Mouse (Mus musculus) testis, adult 2 months (tissue): Measurements from ENCODE around the gene Nop9. TPM values are rescaled to one million over a fixed set of nuclear protein-coding genes. Genes with fewer than 3 reads are reported as not detected.

Source experiments
- H3K27ac ChIP-seq: fragments of 200-500 bp; 2 replicates; pipeline ENCODE4 v1.5.1; 2012; ENCODE audit warnings: low read depth, low read length; ENCODE audit not compliant: control insufficient read depth, insufficient read depth
- H3K27me3 ChIP-seq: fragments of 200-500 bp; 2 replicates; pipeline ENCODE4 v1.6.1; 2012; ENCODE audit warnings: mild to moderate bottlenecking, low read length, moderate library complexity; ENCODE audit not compliant: control insufficient read depth, insufficient read depth
- H3K36me3 ChIP-seq: fragments of 200-500 bp; 2 replicates; pipeline ENCODE4 v1.6.1; 2012; ENCODE audit warnings: mild to moderate bottlenecking, low read length; ENCODE audit not compliant: control insufficient read depth, insufficient read depth
- H3K4me1 ChIP-seq: fragments of 200-500 bp; 2 replicates; pipeline ENCODE4 v1.6.1; 2012; ENCODE audit warnings: low read length; ENCODE audit not compliant: control insufficient read depth, insufficient read depth
- H3K4me3 ChIP-seq: fragments of 200-500 bp; 2 replicates; pipeline ENCODE4 v1.5.1; 2012; ENCODE audit warnings: low read depth, mild to moderate bottlenecking, low read length, moderate library complexity, mixed read lengths; ENCODE audit not compliant: control insufficient read depth
- CTCF ChIP-seq: fragments of 200-500 bp; IDR thresholded peaks from 2 replicates; pipeline ENCODE4 v1.5.1; 2012; ENCODE audit warnings: low read depth, mild to moderate bottlenecking, inconsistent platforms, low read length, moderate library complexity; ENCODE audit not compliant: control insufficient read depth, insufficient read depth, insufficient replicate concordance
- POLR2A ChIP-seq: fragments of 200-500 bp; IDR thresholded peaks from 2 replicates; pipeline ENCODE4 v1.6.1; 2012; ENCODE audit warnings: low read depth, mild to moderate bottlenecking, inconsistent platforms, low read length, moderate library complexity; ENCODE audit not compliant: control insufficient read depth
- polyA plus RNA-seq: library from polyadenylated mRNA; depleted of rRNA; stranded (reverse); fragments of >200 nt; gene quantifications from 2 replicates; pipeline ENCODE4 v1.2.3, GENCODE M21; 2012

Gene Nop9
- polyA plus RNA-seq, 1 experiment, result 144 TPM

- no peak overlapping the region for H3K27ac ChIP-seq
- H3K27me3 ChIP-seq, result no peaks in the 10 kb centered on the region
- no peak overlapping the region for H3K4me3 ChIP-seq
- H3K4me1 ChIP-seq, result peaks cover 8% of the 10 kb centered on the region
- TF ChIP-seq POLR2A (no peak), CTCF (no peak)
- no peaks in the 10 kb centered on the region for H3K36me3 ChIP-seq
These were observed 17.7 kb downstream of the Nop9 start for GRCm38 (mm10) chr14:55763166-55763565.

- Histone ChIP-seq H3K4me3 (no peak within 1 kb of the TSS), H3K36me3 (no peaks in the 10 kb centered on the region), H3K27me3 (no peaks in the 10 kb centered on the region), H3K4me1 (peaks cover 10% of the 10 kb centered on the region), H3K27ac (no peak within 1 kb of the TSS)
- no peak for TF ChIP-seq POLR2A
- no peak for TF ChIP-seq CTCF
These were observed 20.2 kb downstream of the Nop9 start, which contains the start of gene Ltb4r1 for GRCm38 (mm10) chr14:55765696-55766095. Ltb4r1 (plus strand) TSS chr14:55765962.

- Histone ChIP-seq H3K4me3 (peak overlapping the region; percentile 47), H3K27me3 (no peaks in the 10 kb centered on the region), H3K27ac (no peak overlapping the region), H3K4me1 (peaks cover 8% of the 10 kb centered on the region), H3K36me3 (no peaks in the 10 kb centered on the region)
- 0 out of 2 replicates have a peak, but pooled peaks have one; percentile 24 for TF ChIP-seq CTCF
- no peak for TF ChIP-seq POLR2A
These were observed 22.3 kb downstream of the Nop9 start for GRCm38 (mm10) chr14:55767519-55768414.

- H3K27ac ChIP-seq, result no peak overlapping the region
- H3K36me3 ChIP-seq, result no peaks in the 10 kb centered on the region
- peaks cover 8% of the 10 kb centered on the region for H3K4me1 ChIP-seq
- no peaks in the 10 kb centered on the region for H3K27me3 ChIP-seq
- H3K4me3 ChIP-seq, result no peak overlapping the region
- TF ChIP-seq POLR2A, result no peak
- no peak for TF ChIP-seq CTCF
These were observed 23.1 kb downstream of the Nop9 start for GRCm38 (mm10) chr14:55768555-55768954.

- H3K27me3 ChIP-seq, result no peaks in the 10 kb centered on the region
These were observed 23.7 kb downstream of the Nop9 start for GRCm38 (mm10) chr14:55769087-55769703.

GRCm38 (mm10) chr14:55776711-55777110, 31.2 kb downstream of the Nop9 start:
- Histone ChIP-seq H3K27ac (no peak overlapping the region), H3K4me1 (no peaks in the 10 kb centered on the region), H3K27me3 (no peaks in the 10 kb centered on the region), H3K4me3 (no peak overlapping the region), H3K36me3 (no peaks in the 10 kb centered on the region)
- no peak for TF ChIP-seq POLR2A
- no peak for TF ChIP-seq CTCF

More at GRCm38 (mm10) chr14:55769087-55769703, 23.7 kb downstream of the Nop9 start:
- no peaks in the 10 kb centered on the region for H3K36me3 ChIP-seq
- H3K4me3 ChIP-seq, result no peak overlapping the region
- H3K27ac ChIP-seq, result no peak overlapping the region
- TF ChIP-seq CTCF, result no peak
- TF ChIP-seq POLR2A, result no peak
- H3K4me1 ChIP-seq, result peaks cover 8% of the 10 kb centered on the region

- no peak overlapping the region for H3K27ac ChIP-seq
- no peak overlapping the region for H3K4me3 ChIP-seq
- no peak for TF ChIP-seq CTCF
- no peak for TF ChIP-seq POLR2A
- H3K27me3 ChIP-seq, result no peaks in the 10 kb centered on the region
- H3K36me3 ChIP-seq, result no peaks in the 10 kb centered on the region
- no peaks in the 10 kb centered on the region for H3K4me1 ChIP-seq
These were observed 31.7 kb downstream of the Nop9 start for GRCm38 (mm10) chr14:55777176-55777575.
